Comparison of ENCODE assay signal across 30 mouse cellular contexts in genomic region chr7:46504157-46504556, GRCm38 (mm10).
A peak's percentile ranks its signal among the peaks of the same experiment; 100 is the strongest.
DNase-seq lines count a peak whose midpoint lies in the region; ATAC-seq lines count a peak whose summit lies in the region.
"Had no signal": no experiment of that assay in that cellular context is flagged by ENCODE, and none has a peak within 500 bp of the region (broad histone marks: within the 10 kb centered on the region; RNA-seq: fewer than 3 reads in every experiment).

No protein-coding gene starts in this region.

- 42% methylated on average over 4 of the region's 4 CpGs for WGBS in heart, embryonic 11.5 days (ENCODE audit: insufficient replicate concordance)

- H3K9ac ChIP-seq in heart, embryonic 11.5 days (ENCODE audit: low read depth, low read length) = no peak overlapping the region
- H3K9ac ChIP-seq: embryonic facial prominence, embryonic 15.5 days; forebrain, embryonic 13.5 days; heart, embryonic 12.5 days; hindbrain, embryonic 13.5 days; limb, embryonic 13.5 days; lung, embryonic 15.5 days; neural tube, embryonic 12.5 days; stomach, embryonic 15.5 days had no signal

- peak; percentile 56 for DNase-seq in left cerebral cortex, postnatal 4 days
- no peak for DNase-seq in left cerebral cortex, postnatal 36 days (ENCODE audit: low spot score in 2 of 2)
- DNase-seq in cerebellum, adult 11-12 months = peak; percentile 64
- peak; percentile 69 for DNase-seq in cerebellum, adult 9-11 months
- DNase-seq in layer of hippocampus, postnatal 10 days (ENCODE audit: low spot score in 2 of 2) = no peak
- DNase-seq in kidney, adult 18-20 months = no peak
- no peak for DNase-seq in lung, postnatal 14 days
- DNase-seq: adrenal gland, postnatal 25 days; gastrocnemius, postnatal 14 days; heart, postnatal 4 days; kidney, adult 9 months; kidney, postnatal 10 days; layer of hippocampus, adult 9-11 months; lung, postnatal 36 days; thymus, postnatal 14 days had no signal

- H3K4me3 ChIP-seq in heart, embryonic 11.5 days (ENCODE audit: low read depth, low read length) = no peak overlapping the region
- H3K4me3 ChIP-seq: embryonic facial prominence, embryonic 10.5 days; embryonic facial prominence, embryonic 15.5 days; forebrain, embryonic 13.5 days; heart, embryonic 12.5 days; hindbrain, embryonic 13.5 days; limb, embryonic 13.5 days; lung, embryonic 15.5 days; myocyte; neural tube, embryonic 12.5 days; stomach, embryonic 15.5 days had no signal

- H3K36me3 ChIP-seq in heart, embryonic 11.5 days (ENCODE audit: control insufficient read depth, insufficient read depth, low read length) = no peaks in the 10 kb centered on the region
- H3K36me3 ChIP-seq: embryonic facial prominence, embryonic 10.5 days; embryonic facial prominence, embryonic 15.5 days; heart, embryonic 12.5 days; lung, embryonic 15.5 days; neural tube, embryonic 12.5 days; stomach, embryonic 15.5 days had no signal

- H3K27me3 ChIP-seq in heart, embryonic 11.5 days (ENCODE audit: control insufficient read depth, insufficient read depth, low read length) = no peaks in the 10 kb centered on the region
- H3K27me3 ChIP-seq: embryonic facial prominence, embryonic 15.5 days; forebrain, embryonic 13.5 days; heart, embryonic 12.5 days; limb, embryonic 13.5 days; lung, embryonic 15.5 days; neural tube, embryonic 12.5 days; Patski; stomach, embryonic 15.5 days had no signal

- no peaks in the 10 kb centered on the region for H3K4me1 ChIP-seq in heart, embryonic 11.5 days (ENCODE audit: control insufficient read depth, insufficient read depth, low read length)
- H3K4me1 ChIP-seq: heart, embryonic 12.5 days; limb, embryonic 13.5 days; stomach, embryonic 15.5 days had no signal

- ATAC-seq in heart, embryonic 11.5 days (replicated peaks; ENCODE audit: insufficient number of reproducible peaks, low FRiP score, low TSS enrichment) = no peak
- ATAC-seq: forebrain, embryonic 13.5 days; intestine, embryonic 16.5 days; Patski had no signal

- H3K4me2 ChIP-seq in heart, embryonic 11.5 days = no peak overlapping the region
- H3K4me2 ChIP-seq: embryonic facial prominence, embryonic 15.5 days; forebrain, embryonic 13.5 days; heart, embryonic 12.5 days; hindbrain, embryonic 13.5 days; limb, embryonic 13.5 days; liver, embryonic 11.5 days; lung, embryonic 15.5 days; midbrain, embryonic 11.5 days; neural tube, embryonic 12.5 days; stomach, embryonic 15.5 days had no signal

- intact Hi-C loops in left cerebral cortex, postnatal 4 days (cut with DNase I) = no loop called here
- intact Hi-C loops in left cerebral cortex, postnatal 36 days (cut with DNase I) = no loop called here

- H3K9me3 ChIP-seq in heart, embryonic 11.5 days (replicated peaks; ENCODE audit: control insufficient read depth, low read length) = no peaks in the 10 kb centered on the region
- H3K9me3 ChIP-seq: embryonic facial prominence, embryonic 10.5 days; embryonic facial prominence, embryonic 15.5 days; forebrain, embryonic 13.5 days; heart, embryonic 12.5 days; hindbrain, embryonic 13.5 days; lung, embryonic 15.5 days; neural tube, embryonic 12.5 days; stomach, embryonic 15.5 days had no signal

- H3K27ac ChIP-seq in heart, embryonic 11.5 days (ENCODE audit: low read depth, low read length) = no peak overlapping the region
- H3K27ac ChIP-seq: embryonic facial prominence, embryonic 10.5 days; embryonic facial prominence, embryonic 15.5 days; forebrain, embryonic 13.5 days; hindbrain, embryonic 13.5 days; limb, embryonic 13.5 days; lung, embryonic 15.5 days; neural tube, embryonic 12.5 days; stomach, embryonic 15.5 days had no signal

Comparison
In these comparisons a context has a peak if more than half of its experiments do, and no peak if none do; other contexts are left out.
1. DNase-seq: peak in left cerebral cortex, postnatal 4 days (single experiment), cerebellum, adult 11-12 months (single experiment) and cerebellum, adult 9-11 months (single experiment); none in left cerebral cortex, postnatal 36 days (0 of 2), layer of hippocampus, postnatal 10 days (0 of 2), kidney, adult 18-20 months (single experiment) and lung, postnatal 14 days (single experiment).